Mouse (Mus musculus) limb, embryonic 14.5 days (tissue): ENCODE data around the gene Pde9a. TPM values are rescaled to one million over a fixed set of nuclear protein-coding genes. Genes with fewer than 3 reads are reported as not detected.

Source experiments
- ATAC-seq: fragments of 200-750 bp; cut with Nextera tagmentation; 2 replicates; pipeline ENCODE4 v1.8.0; 2017; ENCODE audit warnings: low read depth, moderate number of reproducible peaks, moderate TSS enrichment; ENCODE audit not compliant: low FRiP score
- DNase-seq: peaks from one replicate; pipeline ENCODE4 v3.0.0-alpha.2; 2015; ENCODE audit warnings: low spot score
- H3K27ac ChIP-seq: fragments of 300-500 bp; sonication (generic); replicated peaks from 2 replicates; pipeline ENCODE4 v1.5.1; 2014; ENCODE audit warnings: low read depth, mild to moderate bottlenecking, low read length, moderate library complexity, mixed read lengths
- H3K27me3 ChIP-seq: fragments of 300-500 bp; sonication (generic); 2 replicates; pipeline ENCODE4 v1.6.1; 2014; ENCODE audit warnings: low read length, mixed read lengths; ENCODE audit not compliant: control insufficient read depth, insufficient read depth
- H3K36me3 ChIP-seq: fragments of 300-500 bp; sonication (generic); 2 replicates; pipeline ENCODE4 v1.6.1; 2014; ENCODE audit warnings: mild to moderate bottlenecking, low read length, moderate library complexity, mixed read lengths; ENCODE audit not compliant: control insufficient read depth, insufficient read depth
- H3K4me1 ChIP-seq: fragments of 300-500 bp; sonication (generic); 2 replicates; pipeline ENCODE4 v1.6.1; 2014; ENCODE audit warnings: antibody characterized with exemption, low read length, mixed read lengths; ENCODE audit not compliant: control insufficient read depth, insufficient read depth
- H3K4me2 ChIP-seq: fragments of 300-500 bp; sonication (generic); replicated peaks from 2 replicates; pipeline ENCODE4 v1.6.1; 2014; ENCODE audit warnings: low read depth, mild to moderate bottlenecking, low read length, moderate library complexity; ENCODE audit not compliant: severe bottlenecking
- H3K4me3 ChIP-seq: fragments of 300-500 bp; sonication (generic); replicated peaks from 2 replicates; pipeline ENCODE4 v1.5.1; 2014; ENCODE audit warnings: low read length
- H3K9ac ChIP-seq: fragments of 300-500 bp; sonication (generic); 2 replicates; pipeline ENCODE4 v1.6.1; 2014; ENCODE audit warnings: mild to moderate bottlenecking, low read depth, low read length, moderate library complexity; ENCODE audit not compliant: severe bottlenecking
- H3K9me3 ChIP-seq: fragments of 300-500 bp; sonication (generic); 2 replicates; pipeline ENCODE4 v1.6.1; 2016; ENCODE audit warnings: low read length; ENCODE audit not compliant: control insufficient read depth
- POLR2A ChIP-seq: fragments of 200-500 bp; IDR thresholded peaks from 2 replicates; pipeline ENCODE4 v1.8.0; 2012; ENCODE audit warnings: inconsistent platforms, mild to moderate bottlenecking, moderate library complexity, borderline replicate concordance; ENCODE audit not compliant: insufficient read depth, insufficient read length; ENCODE audit errors: extremely low read depth
- whole genome bisulfite sequencing: fragments of 180-500 bp; shearing (Covaris S2); extraction: QIAGEN DNeasy Blood & Tissue Kit; methylation state at CpG from one replicate; pipeline ENCODE4 v1.1.7; 2014; 5-methylcytosine and 5-hydroxymethylcytosine counted together
- polyA plus RNA-seq, 2 experiments: library from polyadenylated mRNA; depleted of rRNA in 1 of 2; stranded (reverse) in 1 of 2; unstranded in 1 of 2; fragments of >200 nt; fragmentation: Nextera tagmentation in 1 of 2; extraction: Ambion mirVana in 1 of 2; gene quantifications; 2 replicates each; pipeline versions ENCODE4 v1.2.1 to v1.2.3; 2012 to 2014

The Pde9a gene
- polyA plus RNA-seq, 2 experiments = 27.2 to 47.3 TPM

GRCm38 (mm10) chr17:31423020-31423419 lies 37.0 kb downstream of the Pde9a start:
- Histone ChIP-seq H3K4me1 (0 out of 2 replicates have a peak, but pooled peaks cover 3% of the 10 kb centered on the region), H3K4me2 (no peak overlapping the region), H3K27ac (no peak overlapping the region), H3K9ac (no peak overlapping the region), H3K36me3 (peaks cover 29% of the 10 kb centered on the region), H3K9me3 (no peaks in the 10 kb centered on the region), H3K4me3 (no peak overlapping the region), H3K27me3 (no peaks in the 10 kb centered on the region)
- TF ChIP-seq POLR2A = no peak
- WGBS = 41% methylated on average over 2 of the region's 2 CpGs
- DNase-seq (no peak), ATAC-seq (no peak)

GRCm38 (mm10) chr17:31424358-31424757 lies 38.3 kb downstream of the Pde9a start:
- no peak for DNase-seq
- no peak overlapping the region for H3K4me3 ChIP-seq
- H3K27me3 ChIP-seq = no peaks in the 10 kb centered on the region
- ATAC-seq = no peak
- TF ChIP-seq POLR2A = no peak
- H3K9me3 ChIP-seq = peaks cover 4% of the 10 kb centered on the region; the same call in 1 of the 2 replicates
- H3K4me2 ChIP-seq = no peak overlapping the region
- WGBS = 84% methylated on average over 4 of the region's 4 CpGs
- H3K36me3 ChIP-seq = peaks cover 22% of the 10 kb centered on the region
- no peak overlapping the region for H3K9ac ChIP-seq
- no peak overlapping the region for H3K27ac ChIP-seq
- 0 out of 2 replicates have a peak, but pooled peaks cover 3% of the 10 kb centered on the region for H3K4me1 ChIP-seq

DNA sequence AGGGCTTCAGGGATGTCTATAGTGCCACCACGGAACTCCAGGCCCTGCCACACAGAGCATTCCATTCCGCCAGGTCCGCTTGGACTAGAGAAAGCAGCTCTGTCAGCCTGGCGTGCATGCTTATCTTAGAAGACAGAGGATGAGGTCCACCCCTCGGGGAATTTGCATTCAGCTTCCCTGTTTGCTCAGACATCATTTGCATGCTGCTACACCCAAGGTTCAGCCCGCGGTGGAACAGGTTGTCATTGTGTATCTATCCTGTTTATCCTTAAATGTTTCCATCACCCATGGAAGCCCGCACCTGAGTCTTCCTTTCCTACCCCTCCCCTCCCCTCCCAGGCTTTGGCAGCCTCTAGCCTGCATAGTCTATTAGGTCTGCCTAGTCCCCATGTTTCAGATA lies 38.8 kb downstream of the Pde9a start:
- peaks cover 6% of the 10 kb centered on the region; the same call in 1 of the 2 replicates for H3K9me3 ChIP-seq
- ATAC-seq = no peak
- no peak overlapping the region for H3K9ac ChIP-seq
- no peak for TF ChIP-seq POLR2A
- H3K4me3 ChIP-seq = no peak overlapping the region
- 70% methylated on average over 8 of the region's 8 CpGs for WGBS
- H3K36me3 ChIP-seq = peaks cover 26% of the 10 kb centered on the region
- 0 out of 2 replicates have a peak, but pooled peaks cover 3% of the 10 kb centered on the region for H3K4me1 ChIP-seq
- H3K27ac ChIP-seq = no peak overlapping the region
- no peaks in the 10 kb centered on the region for H3K27me3 ChIP-seq
- no peak overlapping the region for H3K4me2 ChIP-seq
- DNase-seq = no peak

DNA sequence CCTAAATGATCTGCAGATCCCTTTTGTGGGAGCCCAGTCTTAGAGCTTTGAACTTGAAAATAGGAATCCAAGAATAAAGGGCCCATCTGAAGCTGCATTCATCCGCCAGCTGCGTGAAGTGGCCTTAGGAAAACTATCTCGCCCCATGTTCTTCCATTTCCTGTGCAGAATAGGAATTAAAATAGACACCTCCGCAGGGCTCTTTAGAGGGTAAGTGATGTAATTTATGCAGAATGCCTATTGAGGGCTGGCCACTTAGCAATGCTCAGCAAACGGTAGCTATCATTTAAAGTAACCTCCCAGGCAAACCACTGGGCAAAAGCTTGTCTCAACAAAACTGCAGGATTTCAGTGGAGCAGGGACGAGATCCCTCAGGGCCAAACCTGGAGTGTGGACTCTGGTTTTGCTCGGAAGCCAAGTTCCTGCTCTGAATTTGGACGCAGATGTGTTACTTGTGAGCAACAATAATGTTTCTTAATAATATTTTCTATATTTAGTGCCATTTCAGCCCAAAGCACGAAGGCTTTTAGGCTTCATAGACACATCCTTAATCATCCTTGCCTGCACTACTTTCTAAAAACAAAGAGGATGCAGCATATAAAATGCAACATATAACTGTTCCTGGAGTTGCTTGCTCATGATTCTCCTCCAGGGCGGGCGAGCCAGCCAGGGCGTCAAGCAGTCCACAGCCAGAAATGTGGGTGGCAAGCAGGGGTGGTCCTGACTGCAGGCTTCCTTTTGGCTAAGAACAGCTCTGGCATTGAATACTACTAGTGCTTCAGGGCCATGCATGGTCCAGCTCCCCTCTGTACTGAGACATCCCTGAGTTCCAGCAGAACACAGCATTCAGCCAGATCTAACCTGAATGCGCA lies 40.1 kb downstream of the Pde9a start:
- DNase-seq (no peak), ATAC-seq (no peak)
- no peak overlapping the region for H3K9ac ChIP-seq
- 63% methylated on average over 13 of the region's 13 CpGs for WGBS
- peaks cover 27% of the 10 kb centered on the region for H3K36me3 ChIP-seq
- peaks cover 6% of the 10 kb centered on the region; the same call in 1 of the 2 replicates for H3K9me3 ChIP-seq
- H3K27me3 ChIP-seq = no peaks in the 10 kb centered on the region
- H3K4me2 ChIP-seq = no peak overlapping the region
- no peak overlapping the region for H3K4me3 ChIP-seq
- TF ChIP-seq POLR2A = no peak
- H3K4me1 ChIP-seq = 0 out of 2 replicates have a peak, but pooled peaks cover 3% of the 10 kb centered on the region
- H3K27ac ChIP-seq = no peak overlapping the region

DNA sequence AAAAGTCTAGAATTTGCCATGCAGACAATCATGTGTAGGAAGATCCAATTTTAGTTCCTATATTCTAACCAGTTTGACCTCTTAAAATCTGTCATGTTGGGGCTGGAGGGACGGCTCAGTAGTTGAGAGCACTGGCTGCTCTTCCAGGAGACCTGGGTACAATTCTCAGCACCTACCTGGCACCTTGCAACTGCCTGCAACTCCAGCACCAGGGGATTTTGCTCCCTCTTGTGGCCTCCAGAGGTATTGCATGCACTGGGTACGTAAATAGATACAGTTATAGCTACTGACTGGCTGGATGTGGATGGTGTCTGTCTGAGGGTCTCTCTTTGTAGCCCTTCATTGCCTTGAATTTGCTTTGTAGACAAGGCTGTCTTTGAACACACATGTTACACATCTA lies 43.4 kb downstream of the Pde9a start:
- Histone ChIP-seq H3K27ac (no peak overlapping the region), H3K9me3 (peaks cover 6% of the 10 kb centered on the region; the same call in 1 of the 2 replicates), H3K36me3 (peaks cover 20% of the 10 kb centered on the region), H3K4me1 (peaks cover 26% of the 10 kb centered on the region), H3K4me3 (no peak overlapping the region), H3K27me3 (no peaks in the 10 kb centered on the region), H3K9ac (no peak overlapping the region), H3K4me2 (no peak overlapping the region)
- WGBS = 94% methylated on average over 2 of the region's 2 CpGs
- DNase-seq (no peak), ATAC-seq (no peak)
- TF ChIP-seq POLR2A = no peak
